Mouse (Mus musculus) neural tube, embryonic 11.5 days (tissue): ENCODE results near the gene Sgcb. TPM values are rescaled to one million over a fixed set of nuclear protein-coding genes. Genes with fewer than 3 reads are reported as not detected.

Source experiments
- polyA plus RNA-seq: library from polyadenylated mRNA; unstranded; fragments of >200 nt; fragmentation: Nextera tagmentation; extraction: Ambion mirVana; gene quantifications from 2 replicates; pipeline ENCODE4 v1.2.1, GENCODE M21; 2014

The Sgcb gene
- polyA plus RNA-seq, 1 experiment from 2014 or later, result 27.7 TPM

Other genes with a start within 250 kb of the Sgcb start
- not detected in 2 replicates for gene Cwh43, start 241.7 kb downstream of the Sgcb start, polyA plus RNA-seq
- gene Dcun1d4, start 166.8 kb downstream of the Sgcb start, polyA plus RNA-seq, result 71.0 and 73.2 TPM in 2 replicates
- gene Lrrc66, start 15.3 kb downstream of the Sgcb start, polyA plus RNA-seq, result not detected in 2 replicates
- 0.19 TPM in 1 of 2 replicates, not detected in the other for gene Spata18, start 3.6 kb upstream of the Sgcb start, polyA plus RNA-seq